Mouse (Mus musculus): ENCODE results near the gene Tspan15. TPM values are rescaled to one million over a fixed set of nuclear protein-coding genes. Genes with fewer than 3 reads are reported as not detected.

Tspan15 gene
- polyA plus RNA-seq, 1 experiment, result 13.7 TPM

DNA sequence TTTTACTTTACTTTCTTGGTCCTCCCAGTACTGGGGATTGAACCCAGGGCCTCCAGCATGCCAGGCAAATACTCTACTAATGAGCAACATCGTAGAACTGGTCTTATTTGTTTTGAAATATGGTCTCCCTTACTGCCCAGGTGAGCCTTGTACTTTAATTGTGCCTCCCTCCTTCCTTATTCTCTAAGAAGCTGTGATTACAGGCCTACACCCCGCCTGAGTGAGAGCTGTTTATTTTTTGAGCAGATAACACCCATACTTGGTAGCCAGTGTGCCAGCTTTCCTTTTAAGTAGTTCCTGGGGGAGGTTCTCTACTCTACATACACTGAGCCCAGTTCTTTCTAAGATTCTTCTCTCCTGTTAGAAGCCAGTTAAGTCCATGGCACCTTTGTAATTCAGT lies 33.2 kb upstream of the Tspan15 start:
- no peak overlapping the region for H3K27ac ChIP-seq (ENCODE audit: control insufficient read depth, insufficient read depth, low read length)
- H3K4me3 ChIP-seq (ENCODE audit: control insufficient read depth, insufficient read depth, low read length), result no peak overlapping the region
- no peaks in the 10 kb centered on the region for H3K4me1 ChIP-seq (replicated peaks; ENCODE audit: control insufficient read depth, insufficient read depth, low read length)
- H3K36me3 ChIP-seq (ENCODE audit: control insufficient read depth, insufficient read depth, low read length), result peaks cover 5% of the 10 kb centered on the region
- TF ChIP-seq CTCF (IDR thresholded peaks at IDR 0.05; ENCODE audit: borderline replicate concordance, control insufficient read depth, extremely low read depth, insufficient read depth, low read length, poor library complexity) (no peak), POLR2A (IDR thresholded peaks at IDR 0.05; ENCODE audit: control insufficient read depth, extremely low read depth, insufficient read depth, low read length, poor library complexity) (no peak)
- no peaks in the 10 kb centered on the region for H3K27me3 ChIP-seq (ENCODE audit: control insufficient read depth, insufficient read depth, low read length)
- no peak for DNase-seq
- WGBS, result 64% methylated on average over 2 of the region's 2 CpGs

DNA sequence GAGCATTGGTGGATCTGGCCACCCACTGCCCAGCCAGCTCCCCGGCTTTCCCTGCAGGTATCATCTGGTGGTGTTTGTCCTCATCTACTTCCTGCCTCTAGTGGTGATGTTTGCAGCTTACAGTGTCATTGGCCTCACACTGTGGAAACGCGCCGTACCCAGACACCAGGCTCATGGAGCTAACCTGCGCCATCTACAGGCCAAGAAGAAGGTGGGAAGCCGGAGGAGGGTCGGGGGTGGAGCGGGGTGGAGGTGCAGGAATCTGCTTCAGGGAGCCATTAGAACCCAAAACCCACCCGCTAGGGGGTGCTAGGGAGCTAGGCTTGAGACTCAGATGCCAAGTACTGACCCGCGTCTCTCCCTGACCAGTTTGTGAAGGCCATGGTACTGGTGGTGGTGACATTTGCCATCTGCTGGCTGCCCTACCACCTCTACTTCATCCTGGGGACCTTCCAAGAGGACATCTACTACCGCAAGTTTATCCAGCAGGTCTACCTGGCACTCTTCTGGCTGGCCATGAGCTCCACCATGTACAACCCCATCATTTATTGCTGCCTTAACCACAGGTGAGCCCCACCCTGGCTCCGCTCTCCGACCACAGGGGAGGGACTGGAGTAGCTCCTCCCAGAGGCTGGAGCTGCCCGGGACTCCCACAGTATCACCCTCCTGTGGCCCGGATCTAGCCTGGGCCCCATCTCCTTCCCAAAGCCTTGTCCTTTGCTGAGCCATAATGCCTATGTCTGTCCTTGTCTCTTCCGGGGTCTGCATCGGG lies 30.2 kb upstream of the Tspan15 start:
- Histone ChIP-seq H3K36me3 (ENCODE audit: control insufficient read depth, insufficient read depth, low read length) (no peaks in the 10 kb centered on the region), H3K4me1 (replicated peaks; ENCODE audit: control insufficient read depth, insufficient read depth, low read length) (no peaks in the 10 kb centered on the region), H3K27ac (ENCODE audit: control insufficient read depth, insufficient read depth, low read length) (no peak overlapping the region), H3K4me3 (ENCODE audit: control insufficient read depth, insufficient read depth, low read length) (no peak overlapping the region), H3K27me3 (ENCODE audit: control insufficient read depth, insufficient read depth, low read length) (no peaks in the 10 kb centered on the region)
- peak; percentile 78 for DNase-seq
- 20% methylated on average over 18 of the region's 18 CpGs for WGBS
- TF ChIP-seq POLR2A (IDR thresholded peaks at IDR 0.05; ENCODE audit: control insufficient read depth, extremely low read depth, insufficient read depth, low read length, poor library complexity) (no peak), CTCF (IDR thresholded peaks at IDR 0.05; ENCODE audit: borderline replicate concordance, control insufficient read depth, extremely low read depth, insufficient read depth, low read length, poor library complexity) (peak; percentile 66; the same call in 1 of the 2 replicates)

DNA sequence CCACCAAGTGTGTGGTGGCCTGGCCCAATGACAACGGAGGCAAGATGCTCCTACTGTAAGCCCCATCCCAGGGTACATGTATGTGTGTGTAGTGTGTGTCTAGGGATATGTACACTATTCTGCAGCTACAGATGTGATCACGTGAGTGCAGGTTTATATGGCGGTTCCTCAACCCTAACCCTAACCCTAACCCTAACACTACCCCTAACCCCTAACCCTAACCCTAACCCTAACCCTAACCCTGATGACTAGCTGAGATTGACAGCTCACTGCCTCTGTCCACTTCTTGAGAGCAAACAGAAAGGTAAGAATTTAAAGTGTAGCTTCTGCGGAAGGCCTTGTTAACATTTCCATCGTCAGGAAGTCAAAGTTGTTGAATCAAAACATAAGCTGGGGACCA lies 27.2 kb upstream of the Tspan15 start:
- Histone ChIP-seq H3K27ac (ENCODE audit: control insufficient read depth, insufficient read depth, low read length) (no peak overlapping the region), H3K27me3 (ENCODE audit: control insufficient read depth, insufficient read depth, low read length) (no peaks in the 10 kb centered on the region), H3K36me3 (ENCODE audit: control insufficient read depth, insufficient read depth, low read length) (no peaks in the 10 kb centered on the region), H3K4me3 (ENCODE audit: control insufficient read depth, insufficient read depth, low read length) (no peak overlapping the region), H3K4me1 (replicated peaks; ENCODE audit: control insufficient read depth, insufficient read depth, low read length) (no peaks in the 10 kb centered on the region)
- TF ChIP-seq POLR2A (IDR thresholded peaks at IDR 0.05; ENCODE audit: control insufficient read depth, extremely low read depth, insufficient read depth, low read length, poor library complexity) (no peak), CTCF (IDR thresholded peaks at IDR 0.05; ENCODE audit: borderline replicate concordance, control insufficient read depth, extremely low read depth, insufficient read depth, low read length, poor library complexity) (no peak)
- WGBS, result 94% methylated on average over 5 of the region's 5 CpGs
- DNase-seq, result no peak

DNA sequence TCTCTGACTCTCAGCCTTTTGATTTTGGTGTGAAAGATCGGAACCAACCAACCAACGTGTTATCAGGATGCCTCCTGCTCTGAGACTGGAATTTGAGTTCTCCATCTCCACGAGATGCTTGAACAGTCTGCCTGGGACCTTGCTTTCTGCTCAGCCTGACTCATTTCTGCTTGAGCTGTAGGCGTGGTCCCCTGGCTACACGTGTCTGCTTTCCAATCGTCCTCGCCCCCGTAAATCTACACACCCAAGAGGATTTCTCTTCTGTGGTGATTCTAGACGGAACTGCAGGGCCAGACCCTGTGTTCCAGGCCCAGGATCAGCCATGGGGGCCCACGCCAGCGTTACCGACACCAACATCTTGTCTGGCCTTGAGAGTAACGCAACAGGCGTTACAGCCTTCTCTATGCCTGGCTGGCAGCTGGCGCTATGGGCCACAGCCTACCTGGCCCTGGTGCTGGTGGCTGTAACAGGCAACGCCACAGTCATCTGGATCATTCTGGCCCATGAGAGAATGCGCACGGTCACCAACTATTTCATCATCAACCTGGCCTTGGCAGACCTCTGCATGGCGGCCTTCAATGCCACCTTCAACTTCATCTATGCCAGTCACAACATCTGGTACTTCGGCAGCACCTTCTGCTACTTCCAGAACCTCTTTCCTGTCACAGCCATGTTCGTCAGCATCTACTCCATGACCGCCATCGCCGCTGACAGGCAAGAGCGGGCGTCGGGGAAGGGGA lies 21.6 kb upstream of the Tspan15 start:
- H3K36me3 ChIP-seq (ENCODE audit: control insufficient read depth, insufficient read depth, low read length), result no peaks in the 10 kb centered on the region
- H3K4me1 ChIP-seq (replicated peaks; ENCODE audit: control insufficient read depth, insufficient read depth, low read length), result peaks cover 5% of the 10 kb centered on the region; the same call in 1 of the 2 replicates
- WGBS, result 90% methylated on average over 27 of the region's 27 CpGs
- H3K27ac ChIP-seq (ENCODE audit: control insufficient read depth, insufficient read depth, low read length), result no peak overlapping the region
- DNase-seq, result no peak
- H3K4me3 ChIP-seq (ENCODE audit: control insufficient read depth, insufficient read depth, low read length), result no peak overlapping the region
- TF ChIP-seq CTCF (IDR thresholded peaks at IDR 0.05; ENCODE audit: borderline replicate concordance, control insufficient read depth, extremely low read depth, insufficient read depth, low read length, poor library complexity), result no peak
- no peak for TF ChIP-seq POLR2A (IDR thresholded peaks at IDR 0.05; ENCODE audit: control insufficient read depth, extremely low read depth, insufficient read depth, low read length, poor library complexity)
- no peaks in the 10 kb centered on the region for H3K27me3 ChIP-seq (ENCODE audit: control insufficient read depth, insufficient read depth, low read length)

DNA sequence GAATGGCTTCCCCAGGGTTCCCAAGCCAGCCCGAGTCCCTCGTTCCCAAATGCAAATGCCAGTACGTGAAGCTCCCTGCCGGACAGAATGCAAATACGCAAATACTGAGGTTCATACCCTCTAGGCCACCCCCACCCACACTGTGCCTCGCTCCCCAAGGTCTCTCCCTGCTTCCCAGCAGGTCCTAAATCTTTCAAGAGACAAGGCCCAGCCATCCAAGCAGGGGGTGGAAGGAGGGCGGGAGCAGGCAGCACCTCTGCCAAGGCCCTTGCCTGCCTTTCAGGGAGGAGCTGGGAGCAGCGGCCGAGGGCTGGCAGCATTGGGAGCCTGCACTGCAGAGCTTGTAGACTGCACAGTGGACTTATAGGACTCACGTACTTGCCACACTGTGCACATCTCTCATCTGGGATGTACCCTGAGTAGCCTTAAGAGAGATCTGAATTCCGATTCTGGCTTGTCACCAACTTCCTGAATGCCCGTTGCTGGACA lies 21.0 kb upstream of the Tspan15 start, which contains the start of gene Tacr2:
Gene Tacr2, plus strand, starts transcription at position 439 of the 489 bp plus-strand sequence.
- TF ChIP-seq POLR2A (IDR thresholded peaks at IDR 0.05; ENCODE audit: control insufficient read depth, extremely low read depth, insufficient read depth, low read length, poor library complexity), result no peak
- TF ChIP-seq CTCF (IDR thresholded peaks at IDR 0.05; ENCODE audit: borderline replicate concordance, control insufficient read depth, extremely low read depth, insufficient read depth, low read length, poor library complexity), result no peak
- H3K27me3 ChIP-seq (ENCODE audit: control insufficient read depth, insufficient read depth, low read length), result no peaks in the 10 kb centered on the region
- no peak within 1 kb of the TSS for H3K27ac ChIP-seq (ENCODE audit: control insufficient read depth, insufficient read depth, low read length)
- H3K4me1 ChIP-seq (replicated peaks; ENCODE audit: control insufficient read depth, insufficient read depth, low read length), result peaks cover 7% of the 10 kb centered on the region; the same call in 1 of the 2 replicates
- H3K36me3 ChIP-seq (ENCODE audit: control insufficient read depth, insufficient read depth, low read length), result no peaks in the 10 kb centered on the region
- no peak within 1 kb of the TSS for H3K4me3 ChIP-seq (ENCODE audit: control insufficient read depth, insufficient read depth, low read length)
- 90% methylated on average over 12 of the region's 12 CpGs for whole genome bisulfite sequencing
- DNase-seq, result no peak

DNA sequence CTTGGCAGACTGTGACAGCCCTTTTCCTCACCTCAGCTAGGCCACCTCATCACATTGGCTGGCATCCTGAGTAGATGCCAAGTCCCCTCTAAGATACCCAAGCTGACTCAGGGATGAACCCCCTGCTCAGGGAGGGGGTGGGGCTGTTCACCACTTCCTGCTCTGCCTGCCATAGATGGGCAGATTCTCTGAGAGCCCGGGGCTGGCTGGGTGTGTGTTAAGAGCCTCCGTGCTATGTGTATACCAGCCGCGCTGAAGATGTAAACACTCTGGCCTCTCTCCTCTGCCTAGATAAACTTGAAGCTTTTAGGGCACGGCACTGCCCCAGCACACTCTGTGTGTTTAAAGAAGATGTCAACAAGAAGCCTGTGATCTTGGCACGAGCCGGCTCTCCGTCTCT lies 16.8 kb upstream of the Tspan15 start:
- Histone ChIP-seq H3K4me3 (ENCODE audit: control insufficient read depth, insufficient read depth, low read length) (no peak overlapping the region), H3K36me3 (ENCODE audit: control insufficient read depth, insufficient read depth, low read length) (no peaks in the 10 kb centered on the region), H3K27me3 (ENCODE audit: control insufficient read depth, insufficient read depth, low read length) (no peaks in the 10 kb centered on the region), H3K27ac (ENCODE audit: control insufficient read depth, insufficient read depth, low read length) (no peak overlapping the region), H3K4me1 (replicated peaks; ENCODE audit: control insufficient read depth, insufficient read depth, low read length) (peaks cover 7% of the 10 kb centered on the region; the same call in 1 of the 2 replicates)
- WGBS, result 24% methylated on average over 8 of the region's 8 CpGs
- peak; percentile 67 for DNase-seq
- TF ChIP-seq POLR2A (IDR thresholded peaks at IDR 0.05; ENCODE audit: control insufficient read depth, extremely low read depth, insufficient read depth, low read length, poor library complexity) (no peak), CTCF (IDR thresholded peaks at IDR 0.05; ENCODE audit: borderline replicate concordance, control insufficient read depth, extremely low read depth, insufficient read depth, low read length, poor library complexity) (no peak)

Measured in thymus, adult 2 months (tissue).